Mouse (Mus musculus) erythroblast, embryonic 14.5 days (primary cell): ENCODE data around the gene Actr3b.

Experiments
- GATA1 ChIP-seq: IDR thresholded peaks from 2 replicates; pipeline ENCODE4 v1.6.1; 2012; ENCODE audit warnings: low read length, inconsistent platforms, mixed read lengths
- TAL1 ChIP-seq: IDR thresholded peaks from 3 replicates; pipeline ENCODE4 v1.6.1; 2012; ENCODE audit warnings: low read length, inconsistent platforms, mixed read lengths

DNA sequence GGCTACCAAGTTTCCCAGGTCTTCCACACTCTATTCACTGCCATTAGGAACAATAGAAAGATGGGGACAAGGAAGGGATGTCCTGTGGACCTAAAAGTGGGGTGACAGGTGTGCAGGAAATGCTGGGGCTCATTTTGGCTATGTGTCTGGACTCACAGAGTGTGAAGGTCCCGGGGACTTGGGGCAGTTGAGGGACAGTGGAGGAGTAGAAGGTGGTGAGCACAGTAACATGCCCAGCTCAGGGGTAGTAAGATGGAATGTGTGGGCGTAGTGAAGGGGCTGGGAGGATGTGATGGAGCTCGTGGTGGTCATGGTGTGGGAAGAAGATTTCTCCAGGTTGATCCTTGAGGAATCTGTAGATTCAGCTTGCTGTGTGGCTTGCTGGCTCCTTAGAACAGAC lies 118.2 kb downstream of the Actr3b start:
- no peak for TF ChIP-seq GATA1
- TF ChIP-seq TAL1: no peak
